In the genomic region with DNA sequence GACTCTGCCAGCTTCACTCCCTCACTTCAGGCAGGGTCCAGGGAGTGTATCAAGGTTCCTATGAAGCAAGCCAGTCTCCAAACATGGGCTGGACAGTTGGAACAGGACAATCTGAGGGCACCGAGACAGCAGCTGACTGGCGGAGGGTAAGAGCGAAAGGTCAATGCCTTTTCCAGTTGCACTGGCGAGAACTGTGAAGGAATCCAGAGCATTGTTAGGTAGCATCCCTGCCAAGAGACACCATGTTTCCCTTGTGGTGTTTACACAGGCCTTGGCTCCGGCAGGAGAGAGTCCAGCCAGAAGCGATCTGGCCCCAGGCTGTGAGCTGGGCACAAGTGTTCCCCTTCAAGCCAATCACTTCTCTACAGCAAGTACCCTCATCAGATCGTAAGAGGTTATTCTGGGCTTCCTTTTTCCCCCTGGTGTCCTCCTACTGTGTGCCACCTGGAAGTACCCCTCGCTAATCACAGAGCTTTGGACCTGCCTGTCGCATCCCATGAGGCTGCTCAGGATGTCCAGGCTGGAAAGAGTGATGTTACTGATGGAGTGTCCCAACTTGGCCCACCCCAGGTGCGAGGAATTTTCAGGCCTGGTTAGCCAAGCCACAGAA, we compare ENCODE assay signal across 13 mouse cellular contexts. TPM values are rescaled to one million over a fixed set of nuclear protein-coding genes. Genes with fewer than 3 reads are reported as not detected.
DNase-seq lines count a peak whose midpoint lies in the region; ATAC-seq and TF ChIP-seq lines count a peak whose summit lies in the region.
"Had no signal": no experiment of that assay in that cellular context is flagged by ENCODE, and none has a peak within 500 bp of the region (broad histone marks: within the 10 kb centered on the region; RNA-seq: fewer than 3 reads in every experiment).

No protein-coding gene starts in this region.

- ATAC-seq in forebrain, embryonic 15.5 days (replicated peaks), result no peak
- ATAC-seq: forebrain, embryonic 13.5 days; midbrain, embryonic 15.5 days had no signal

- no peak for DNase-seq in forebrain, embryonic 10.5 days (ENCODE audit: extremely low spot score, low spot score)
- DNase-seq in lung, adult 18-20 months, result peak; percentile 43 to 56
- no peak for DNase-seq in lung, adult 2 months
- peak; percentile 49 to 65 for DNase-seq in heart, adult 9 months (ENCODE audit: low spot score in 2 of 2)
- DNase-seq in right cerebral cortex, postnatal 10 days (ENCODE audit: low spot score in 2 of 2), result no peak
- DNase-seq in retina, postnatal 1 day, result no peak
- DNase-seq: B cell, adult 2 months; kidney, adult 11 months had no signal

- H3K4me3 ChIP-seq in forebrain, embryonic 10.5 days, result no peak overlapping the region
- H3K4me3 ChIP-seq in forebrain, embryonic 15.5 days, result no peak overlapping the region
- H3K4me3 ChIP-seq in lung, adult 2 months (replicated peaks; ENCODE audit: extremely low read depth, low read depth, low read length), result no peak overlapping the region
- H3K4me3 ChIP-seq in small intestine, adult 2 months (ENCODE audit: low read depth, low read length), result no peak overlapping the region
- H3K4me3 ChIP-seq: forebrain, embryonic 13.5 days; heart, embryonic 15.5 days; midbrain, embryonic 15.5 days had no signal

- no peaks in the 10 kb centered on the region for H3K27me3 ChIP-seq in forebrain, embryonic 10.5 days (ENCODE audit: poor library complexity, severe bottlenecking)
- H3K27me3 ChIP-seq in forebrain, embryonic 15.5 days, result no peaks in the 10 kb centered on the region
- H3K27me3 ChIP-seq in small intestine, adult 2 months (ENCODE audit: control insufficient read depth, insufficient read depth, low read length), result 0 out of 2 replicates have a peak, but pooled peaks cover 3% of the 10 kb centered on the region
- H3K27me3 ChIP-seq: forebrain, embryonic 13.5 days; heart, embryonic 15.5 days; midbrain, embryonic 15.5 days had no signal

- no peaks in the 10 kb centered on the region for H3K36me3 ChIP-seq in forebrain, embryonic 10.5 days (replicated peaks)
- no peaks in the 10 kb centered on the region for H3K36me3 ChIP-seq in forebrain, embryonic 15.5 days
- no peaks in the 10 kb centered on the region for H3K36me3 ChIP-seq in small intestine, adult 2 months (ENCODE audit: control insufficient read depth, insufficient read depth, low read length)
- H3K36me3 ChIP-seq: heart, embryonic 15.5 days; midbrain, embryonic 15.5 days had no signal

- 0 out of 2 replicates have a peak overlapping the region, but pooled peaks have one; percentile 35 for H3K27ac ChIP-seq in forebrain, embryonic 10.5 days
- H3K27ac ChIP-seq in forebrain, embryonic 15.5 days (replicated peaks), result no peak overlapping the region
- H3K27ac ChIP-seq in small intestine, adult 2 months (ENCODE audit: insufficient read depth, low read depth, low read length), result 0 out of 2 replicates have a peak overlapping the region, but pooled peaks have one; percentile 13
- H3K27ac ChIP-seq: forebrain, embryonic 13.5 days; heart, embryonic 15.5 days; midbrain, embryonic 15.5 days had no signal

- no peak for TF ChIP-seq POLR2A in lung, adult 2 months (IDR thresholded peaks at IDR 0.05; ENCODE audit: borderline replicate concordance, extremely low read depth, low read depth, low read length)
- no peak for TF ChIP-seq POLR2A in small intestine, adult 2 months (IDR thresholded peaks at IDR 0.05; ENCODE audit: low read depth, low read length)

- WGBS in forebrain, embryonic 10.5 days, result 86% methylated on average over 10 of the region's 10 CpGs
- 87% methylated on average over 10 of the region's 10 CpGs for WGBS in forebrain, embryonic 15.5 days
- 46% methylated on average over 10 of the region's 10 CpGs for WGBS in lung, adult 2 months
- WGBS in small intestine, adult 2 months, result 85% methylated on average over 10 of the region's 10 CpGs

- H3K4me2 ChIP-seq in forebrain, embryonic 15.5 days (replicated peaks), result no peak overlapping the region
- H3K4me2 ChIP-seq: forebrain, embryonic 13.5 days; heart, embryonic 15.5 days; midbrain, embryonic 15.5 days had no signal

- 0 out of 2 replicates have a peak, but pooled peaks cover 4% of the 10 kb centered on the region for H3K9me3 ChIP-seq in forebrain, embryonic 10.5 days
- H3K9me3 ChIP-seq in forebrain, embryonic 15.5 days, result no peaks in the 10 kb centered on the region
- H3K9me3 ChIP-seq: forebrain, embryonic 13.5 days; heart, embryonic 15.5 days; midbrain, embryonic 15.5 days had no signal

- H3K4me1 ChIP-seq in forebrain, embryonic 10.5 days, result peaks cover 19% of the 10 kb centered on the region
- no peaks in the 10 kb centered on the region for H3K4me1 ChIP-seq in forebrain, embryonic 15.5 days
- H3K4me1 ChIP-seq in lung, adult 2 months (ENCODE audit: control insufficient read depth, insufficient read depth, low read length), result peaks cover 9% of the 10 kb centered on the region
- H3K4me1 ChIP-seq in small intestine, adult 2 months (ENCODE audit: control insufficient read depth, insufficient read depth, insufficient read length, low read length), result peaks cover 3% of the 10 kb centered on the region; the same call in 1 of the 2 replicates
- H3K4me1 ChIP-seq: forebrain, embryonic 13.5 days; midbrain, embryonic 15.5 days had no signal

- no peak overlapping the region for H3K9ac ChIP-seq in forebrain, embryonic 15.5 days (replicated peaks)
- H3K9ac ChIP-seq: forebrain, embryonic 13.5 days; heart, embryonic 15.5 days; midbrain, embryonic 15.5 days had no signal

- TF ChIP-seq CTCF in lung, adult 2 months (IDR thresholded peaks at IDR 0.05; ENCODE audit: insufficient read depth, low read length), result no peak
- no peak for TF ChIP-seq CTCF in small intestine, adult 2 months (IDR thresholded peaks at IDR 0.05; ENCODE audit: extremely low read depth, insufficient read length, insufficient replicate concordance, low read depth, low read length)

RNA-seq across cellular contexts. Expression of gene Prelp, which starts 13.2 kb away (rescaled TPM):
- polyA plus RNA-seq in forebrain, embryonic 10.5 days (2016; fragmentation: Nextera tagmentation; extraction: Ambion mirVana), result 0.36 and 0.90 TPM in 2 replicates
- 3.8 and 4.2 TPM in 2 replicates for polyA plus RNA-seq in forebrain, embryonic 15.5 days (2015; fragmentation: Nextera tagmentation; extraction: Ambion mirVana)
- polyA plus RNA-seq in lung, adult 2 months (2012; rRNA removed), result 179 and 202 TPM in 2 replicates
- polyA plus RNA-seq in small intestine, adult 2 months (2012; rRNA removed), result 11.4 and 14.2 TPM in 2 replicates

RNA-seq across cellular contexts. Expression of gene Optc, which starts 26.7 kb away (rescaled TPM):
- polyA plus RNA-seq in forebrain, embryonic 10.5 days (2016; fragmentation: Nextera tagmentation; extraction: Ambion mirVana), result 1.2 and 2.3 TPM in 2 replicates
- polyA plus RNA-seq in forebrain, embryonic 15.5 days (2015; fragmentation: Nextera tagmentation; extraction: Ambion mirVana), result 1.6 and 2.2 TPM in 2 replicates
- 1.6 and 3.1 TPM in 2 replicates for polyA plus RNA-seq in lung, adult 2 months (2012; rRNA removed)
- 5.0 and 8.3 TPM in 2 replicates for polyA plus RNA-seq in small intestine, adult 2 months (2012; rRNA removed)

Comparison
In these comparisons a context has a peak if more than half of its experiments do, and no peak if none do; other contexts are left out.
1. DNase-seq: peak in lung, adult 18-20 months (2 of 2) and heart, adult 9 months (2 of 2); none in forebrain, embryonic 10.5 days (single experiment), lung, adult 2 months (single experiment), right cerebral cortex, postnatal 10 days (0 of 2) and retina, postnatal 1 day (single experiment).
2. RNA of gene Prelp, which starts 13.2 kb away (polyA plus RNA-seq): 179 to 202 TPM in lung, adult 2 months; 11.4 to 14.2 TPM in small intestine, adult 2 months, 3.8 to 4.2 TPM in forebrain, embryonic 15.5 days and 0.36 to 0.90 TPM in forebrain, embryonic 10.5 days; every median in the first group is over 10 times any median in the second.